Mouse (Mus musculus): ENCODE measurements around the gene Dnajc16.
"Not testable (repeated sequence)": the region's sequence is repeated elsewhere in the genome, so short reads cannot be mapped to it uniquely, and the experiment has no call there.

The Dnajc16 gene

GRCm38 (mm10) chr4:141796356-141796755 lies 5.6 kb upstream of the Dnajc16 start:
- DNase-seq (ENCODE audit: low spot score) = no peak

DNA sequence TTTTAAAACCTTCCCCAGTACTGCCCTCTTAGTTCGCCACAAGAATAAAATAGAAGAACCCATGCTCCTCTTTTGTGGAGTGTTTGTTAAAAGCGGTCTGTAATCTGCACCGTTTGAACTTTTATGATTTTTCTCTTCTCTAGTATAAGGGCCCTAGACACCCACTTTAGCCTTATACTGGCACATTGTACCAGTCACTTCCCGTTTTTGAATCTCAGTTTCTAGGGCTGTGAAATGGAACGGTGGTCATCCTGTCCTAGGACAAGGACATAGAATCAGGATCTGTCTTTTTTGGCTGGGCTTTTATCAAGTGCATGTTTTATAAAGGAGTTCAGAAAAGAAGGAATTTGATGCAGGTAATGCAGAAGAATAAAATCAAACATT lies 3.4 kb upstream of the Dnajc16 start:
- DNase-seq (ENCODE audit: low spot score) = no peak

DNA sequence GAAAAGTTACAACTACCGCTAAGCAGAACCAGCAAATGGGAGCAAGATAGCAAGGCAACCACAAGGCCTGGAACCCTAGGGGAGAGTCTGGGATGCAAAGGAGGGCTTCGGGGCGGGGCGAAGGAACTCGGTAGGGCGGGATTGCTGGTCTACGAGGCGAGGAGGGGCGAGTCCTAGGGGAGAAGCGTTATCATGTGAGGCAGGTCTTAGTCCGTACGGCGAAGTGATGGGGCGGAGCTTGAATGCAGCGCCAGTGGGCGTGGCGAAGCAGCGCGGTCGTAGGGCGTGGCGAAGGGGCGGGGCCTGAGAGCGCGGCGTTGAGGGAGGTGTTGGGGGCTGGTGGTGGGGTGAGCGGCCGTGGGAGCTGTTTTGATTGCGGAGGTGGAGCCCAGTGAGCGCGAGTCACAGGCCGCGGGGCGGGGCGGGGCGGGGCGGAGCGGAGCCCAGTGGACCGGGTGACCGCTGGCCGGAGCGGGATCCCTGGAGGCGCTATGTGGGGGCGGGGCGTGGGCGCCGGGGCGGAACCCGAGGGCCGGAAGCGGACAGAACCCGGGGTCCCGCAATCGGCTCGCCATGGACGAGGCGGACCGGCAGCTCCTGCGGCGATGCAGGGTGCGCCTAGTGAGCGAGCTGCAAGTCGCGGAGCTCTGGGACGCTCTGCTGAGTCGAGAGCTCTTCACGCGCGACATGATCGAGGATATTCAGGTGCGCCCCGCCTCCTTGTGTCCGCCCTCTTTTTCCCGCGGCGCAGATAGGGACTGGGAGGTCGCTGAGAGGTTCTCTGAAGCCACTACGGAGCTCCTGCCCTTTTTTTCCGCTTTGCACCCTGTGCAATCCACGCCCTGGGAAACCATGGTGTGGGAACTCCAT lies 2.8 kb upstream of the Dnajc16 start, which contains the start of gene Casp9:
TSS of gene Casp9 (plus strand) at position 331 of the 870 bp plus-strand sequence.
- peak; percentile 93 for DNase-seq (ENCODE audit: low spot score)

DNA sequence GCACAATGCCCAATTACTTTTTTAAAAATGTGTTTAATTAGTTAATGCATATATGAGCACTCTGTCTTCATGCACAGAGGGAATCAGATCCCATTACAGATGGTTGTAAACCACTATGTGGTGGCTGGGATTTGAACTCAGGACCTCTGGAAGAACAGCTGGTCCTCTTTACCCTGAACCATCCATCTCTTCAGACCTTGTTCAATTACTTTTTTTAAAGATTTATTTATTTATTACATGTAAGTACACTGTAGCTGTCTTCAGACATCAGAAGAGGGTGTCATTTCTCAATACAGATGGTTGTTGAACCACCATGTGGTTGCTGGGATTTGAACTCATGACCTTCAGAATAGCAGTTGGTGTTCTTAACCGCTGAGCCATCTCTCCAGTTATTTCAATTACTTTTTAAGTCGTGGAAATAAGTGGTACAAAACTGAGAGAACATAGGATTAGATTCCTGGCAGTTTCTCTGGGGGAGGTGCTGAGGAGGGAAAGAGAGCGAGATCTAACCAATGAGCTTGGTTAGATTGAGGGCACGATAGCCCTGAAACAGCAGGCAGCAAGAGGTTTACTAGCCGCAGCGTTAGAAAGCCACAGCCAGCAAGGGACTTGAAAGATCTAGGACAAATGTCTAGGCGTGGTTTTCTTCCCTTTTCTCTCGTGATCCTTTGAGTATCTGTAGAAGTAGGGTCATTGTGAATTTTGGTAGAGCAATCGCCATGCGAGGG lies 2.0 kb upstream of the Dnajc16 start:
- no peak for DNase-seq (ENCODE audit: low spot score)

DNA sequence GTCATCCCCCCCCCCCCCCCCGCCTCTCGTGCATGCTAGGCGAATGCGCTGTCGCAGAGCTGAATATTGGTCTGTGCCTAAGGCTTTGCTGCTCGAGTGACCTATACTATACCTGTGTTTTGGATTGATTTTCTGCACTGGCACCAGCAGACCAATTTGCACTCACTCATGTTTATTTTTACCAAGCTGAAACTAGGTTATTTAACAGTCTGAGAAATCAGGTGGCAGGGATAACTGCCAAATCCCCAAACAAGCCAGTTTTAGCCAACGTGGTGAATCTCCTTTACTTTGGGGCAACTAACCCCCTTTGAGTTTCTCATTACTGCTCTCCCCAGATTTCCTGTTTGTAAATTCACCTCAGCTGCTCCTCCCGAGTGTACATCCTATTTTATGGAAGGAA lies 1.2 kb upstream of the Dnajc16 start:
- no peak for DNase-seq (ENCODE audit: low spot score)

- DNase-seq (ENCODE audit: low spot score) = no peak
These were observed 755 bp upstream of the Dnajc16 start for GRCm38 (mm10) chr4:141791486-141791885.

- no peak for DNase-seq (ENCODE audit: low spot score)
These were observed 1.0 kb downstream of the Dnajc16 start for GRCm38 (mm10) chr4:141789564-141790218.

- DNase-seq (ENCODE audit: low spot score) = no peak
These were observed 3.3 kb downstream of the Dnajc16 start for GRCm38 (mm10) chr4:141787462-141787861.

DNA sequence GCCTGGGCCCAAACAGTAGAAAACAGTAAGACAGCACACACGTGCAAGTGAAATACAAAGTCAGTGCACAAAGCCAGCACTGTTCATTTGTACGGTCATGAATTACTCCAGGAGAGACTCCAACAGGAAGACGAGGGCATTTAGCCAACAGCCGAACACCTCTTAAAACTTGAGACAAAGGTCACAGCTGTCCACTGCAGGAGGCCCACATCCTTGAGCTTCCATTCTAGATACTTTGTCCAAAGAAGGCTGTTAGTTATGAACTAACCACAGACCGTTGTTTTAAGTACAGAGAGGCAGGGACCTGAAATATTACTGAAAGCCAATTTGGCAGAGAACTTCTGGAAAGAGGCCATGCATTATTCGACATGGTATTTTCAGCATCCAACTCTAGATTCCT lies 3.7 kb downstream of the Dnajc16 start:
- no peak for DNase-seq (ENCODE audit: low spot score)

GRCm38 (mm10) chr4:141786141-141786540 lies 4.6 kb downstream of the Dnajc16 start:
- no peak for DNase-seq (ENCODE audit: low spot score)

DNA sequence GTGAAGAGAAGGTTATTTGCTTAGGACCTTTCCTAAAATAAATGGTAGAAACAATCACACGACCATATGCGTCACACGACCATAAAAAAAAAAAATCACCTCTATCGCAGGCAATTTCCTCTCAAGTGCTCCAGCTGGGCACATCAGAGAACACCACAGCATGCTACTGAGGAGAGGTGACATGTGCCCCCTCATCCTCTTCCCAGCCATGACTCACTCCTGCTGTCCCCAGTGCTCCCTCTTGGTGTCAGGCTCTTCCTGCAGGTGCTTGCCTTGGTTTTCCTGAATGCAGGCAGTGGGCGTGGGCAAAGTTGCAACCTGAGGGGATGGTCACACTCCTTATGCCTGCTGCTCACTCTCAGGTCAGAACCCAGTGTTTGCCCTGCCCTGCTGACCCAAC lies 5.9 kb downstream of the Dnajc16 start:
- no peak for DNase-seq (ENCODE audit: low spot score)

DNA sequence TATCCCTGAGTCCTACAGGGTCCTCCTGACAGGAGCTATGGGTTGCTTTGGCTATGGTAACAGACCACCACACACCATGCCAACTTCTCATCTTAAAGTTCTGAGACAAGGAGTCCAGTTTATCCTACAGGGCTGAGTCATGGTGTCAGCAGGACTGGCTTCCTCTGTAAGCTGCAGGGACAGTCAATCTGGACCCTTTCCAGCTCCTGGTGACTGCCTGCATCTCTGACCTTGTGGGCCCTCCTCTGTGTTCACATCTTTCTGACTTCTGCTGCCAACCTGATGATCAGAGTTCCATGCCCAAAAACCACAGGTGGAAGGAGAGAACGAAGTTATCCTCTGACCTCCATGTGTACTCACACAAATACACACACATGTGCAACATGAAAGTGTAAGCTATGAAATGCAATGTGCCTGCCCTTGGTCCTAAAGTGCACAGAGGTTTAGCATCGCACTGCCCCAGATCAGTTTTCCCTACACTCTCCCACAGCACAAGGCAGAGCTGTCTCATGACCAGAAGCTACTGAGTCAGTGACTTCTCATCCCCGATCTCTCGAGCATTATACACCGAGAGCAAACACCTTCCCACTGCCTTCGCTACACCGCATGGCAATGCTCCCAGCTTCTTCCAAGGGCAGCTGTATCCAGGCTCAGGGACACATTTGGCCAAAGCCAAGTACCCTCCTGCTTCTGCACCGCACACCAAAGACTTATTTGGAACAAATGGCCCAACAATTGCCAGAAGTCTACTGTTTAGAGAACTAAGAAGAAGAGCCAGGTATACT lies 9.3 kb downstream of the Dnajc16 start:
- DNase-seq (ENCODE audit: low spot score) = no peak

DNA sequence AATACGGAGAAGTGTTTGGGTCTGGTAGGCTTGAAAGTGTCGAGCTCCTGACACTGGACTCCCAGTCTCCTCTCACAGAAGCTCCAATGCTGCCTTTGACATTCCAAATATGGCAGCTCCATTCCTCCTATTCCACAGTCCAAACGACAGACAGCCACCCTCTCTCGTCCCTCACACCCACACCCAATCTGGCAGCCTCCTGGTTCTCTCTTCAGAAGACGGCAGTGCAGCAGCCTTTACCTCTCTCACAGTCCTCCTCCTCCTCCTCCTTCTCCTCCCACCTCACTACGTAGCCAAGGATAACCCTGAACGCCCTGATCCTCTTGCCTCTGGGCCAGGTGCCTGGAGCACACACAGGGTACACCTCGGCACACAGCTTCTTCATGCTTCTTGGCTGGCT lies 10.9 kb downstream of the Dnajc16 start:
- no peak for DNase-seq (ENCODE audit: low spot score)

GRCm38 (mm10) chr4:141773019-141773418 lies 17.7 kb downstream of the Dnajc16 start:
- not testable (repeated sequence) for DNase-seq (ENCODE audit: low spot score)

- DNase-seq (ENCODE audit: low spot score) = no peak
These were observed 18.9 kb downstream of the Dnajc16 start for GRCm38 (mm10) chr4:141771823-141772222.

GRCm38 (mm10) chr4:141769501-141770160 lies 21.1 kb downstream of the Dnajc16 start:
- no peak for DNase-seq (ENCODE audit: low spot score)

DNA sequence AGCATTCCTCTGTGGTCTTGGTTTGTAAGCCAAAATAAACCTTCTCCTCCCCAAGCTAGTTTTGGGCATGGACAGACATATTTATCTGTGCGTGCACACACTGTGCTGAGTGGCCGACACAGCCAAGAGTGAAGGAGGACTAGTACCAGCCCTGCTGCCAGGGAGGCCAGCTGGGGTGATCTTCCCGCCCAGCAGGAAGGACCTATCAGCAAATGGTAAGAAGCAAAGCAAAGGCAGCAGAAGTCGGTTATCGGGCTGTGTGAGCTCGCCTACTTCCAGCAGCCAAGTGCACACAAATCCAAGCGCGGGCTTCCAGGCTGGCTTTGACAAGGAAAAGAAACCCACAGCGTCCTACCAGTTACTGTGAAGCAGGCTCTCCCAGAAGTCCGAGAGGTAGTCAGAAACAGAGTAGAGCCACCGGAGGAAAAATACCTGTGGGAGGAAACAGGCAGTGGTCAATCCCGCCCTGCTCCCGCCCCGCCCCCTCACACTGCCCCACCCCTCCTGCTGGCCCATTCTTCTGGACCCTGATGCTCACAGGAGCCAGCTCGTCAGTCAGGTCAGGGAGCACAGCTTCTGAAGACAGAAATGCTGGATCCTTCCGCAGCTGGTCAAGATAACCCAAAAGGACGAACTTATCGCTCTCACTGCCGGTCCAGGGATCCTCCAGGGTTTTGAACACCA lies 23.2 kb downstream of the Dnajc16 start:
- no peak for DNase-seq (ENCODE audit: low spot score)

- DNase-seq (ENCODE audit: low spot score) = no peak
These were observed 23.9 kb downstream of the Dnajc16 start for GRCm38 (mm10) chr4:141766668-141767352.

DNA sequence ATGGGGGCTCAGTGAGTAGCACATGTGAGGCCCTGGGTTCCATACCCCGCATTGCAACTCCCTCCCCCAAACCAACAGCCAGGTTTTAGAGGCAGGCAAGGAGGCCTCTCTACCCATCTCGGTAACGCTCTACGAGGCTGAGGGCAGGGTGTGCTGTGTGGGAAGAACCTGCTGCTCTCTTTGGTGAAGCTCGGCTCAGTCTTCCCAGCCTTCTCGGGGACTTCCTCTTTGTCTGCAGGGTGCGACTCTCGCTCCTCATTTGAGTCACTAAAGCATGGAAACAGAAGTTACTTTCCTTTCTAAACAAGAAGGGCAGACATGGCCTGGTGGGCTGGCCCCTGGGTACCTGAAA lies 24.4 kb downstream of the Dnajc16 start:
- DNase-seq (ENCODE audit: low spot score) = no peak

DNA sequence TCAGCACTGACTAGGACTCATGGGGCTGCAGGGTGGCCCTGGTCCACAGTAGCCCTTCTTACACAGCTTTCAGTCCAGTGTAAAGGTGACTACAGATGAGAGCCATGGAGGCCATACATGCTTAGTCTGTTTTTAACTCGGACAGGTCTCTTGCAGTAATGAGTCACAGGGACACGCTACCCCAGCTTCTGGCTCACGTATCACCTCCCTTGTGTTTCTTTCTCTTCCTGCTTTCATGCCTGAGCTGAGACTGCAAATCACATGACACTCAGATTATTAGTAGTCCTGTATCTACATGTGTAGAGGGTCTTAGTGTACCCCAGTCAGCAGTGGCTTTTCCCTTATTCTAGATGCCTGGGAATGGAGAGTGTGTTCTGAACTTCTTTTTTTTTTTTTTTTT lies 25.7 kb downstream of the Dnajc16 start:
- DNase-seq (ENCODE audit: low spot score) = no peak
